Mouse (Mus musculus): ENCODE results near the gene Trhr2. TPM values are rescaled to one million over a fixed set of nuclear protein-coding genes. Genes with fewer than 3 reads are reported as not detected.

Gene Trhr2
- total RNA-seq, 1 experiment: not detected

- in situ Hi-C loops (cut with MboI; ENCODE audit: low sequenced_read_pairs in 2 of 2, unreplicated experiment in 2 of 2): no loop called here
- Histone ChIP-seq H3K27ac (ENCODE audit: insufficient read depth, low read depth, low read length, poor library complexity, severe bottlenecking) (no peak overlapping the region), H3K36me3 (ENCODE audit: control insufficient read depth, insufficient read depth, low read length, poor library complexity, severe bottlenecking) (no peaks in the 10 kb centered on the region), H3K4me1 (ENCODE audit: control insufficient read depth in 2 of 2, insufficient read depth in 2 of 2, low read length in 2 of 2, poor library complexity in 1 of 2) (peaks cover 0 to 6% of the 10 kb centered on the region in 2 experiments; a peak in 1 of 4 replicates), H3K9me3 (ENCODE audit: control insufficient read depth, insufficient read depth, low read depth, low read length) (no peaks in the 10 kb centered on the region), H3K9ac (ENCODE audit: insufficient read depth, low read depth, low read length, poor library complexity, severe bottlenecking) (no peak overlapping the region), H3K4me3 (ENCODE audit: insufficient read depth in 1 of 2, low read depth in 1 of 2, low read length in 2 of 2, poor library complexity in 1 of 2, severe bottlenecking in 1 of 2) (no peak overlapping the region)
- no peak for TF ChIP-seq MAFK (IDR thresholded peaks at IDR 0.05; ENCODE audit: insufficient read depth, low read depth, low read length)
- DNase-seq (ENCODE audit: low read depth, low spot score): no peak
Measured at GRCm38 (mm10) chr8:122359111-122359775, 1.3 kb downstream of the Trhr2 start.

- in situ Hi-C loops (cut with MboI; ENCODE audit: low sequenced_read_pairs in 2 of 2, unreplicated experiment in 2 of 2): no loop called here
- no peaks in the 10 kb centered on the region for H3K9me3 ChIP-seq (ENCODE audit: control insufficient read depth, insufficient read depth, low read depth, low read length)
- peaks cover 0 to 6% of the 10 kb centered on the region in 2 experiments; a peak in 1 of 4 replicates for H3K4me1 ChIP-seq (ENCODE audit: control insufficient read depth in 2 of 2, insufficient read depth in 2 of 2, low read length in 2 of 2, poor library complexity in 1 of 2)
- no peaks in the 10 kb centered on the region for H3K36me3 ChIP-seq (ENCODE audit: control insufficient read depth, insufficient read depth, low read length, poor library complexity, severe bottlenecking)
- DNase-seq (ENCODE audit: low read depth, low spot score): no peak
- no peak overlapping the region for H3K9ac ChIP-seq (ENCODE audit: insufficient read depth, low read depth, low read length, poor library complexity, severe bottlenecking)
- H3K4me3 ChIP-seq (ENCODE audit: insufficient read depth in 1 of 2, low read depth in 1 of 2, low read length in 2 of 2, poor library complexity in 1 of 2, severe bottlenecking in 1 of 2): no peak overlapping the region
- H3K27ac ChIP-seq (ENCODE audit: insufficient read depth, low read depth, low read length, poor library complexity, severe bottlenecking): no peak overlapping the region
- TF ChIP-seq HCFC1 (IDR thresholded peaks at IDR 0.05; ENCODE audit: borderline replicate concordance, insufficient read depth, low read length): no peak
- TF ChIP-seq CHD2 (IDR thresholded peaks at IDR 0.05; ENCODE audit: low read depth, low read length): no peak
- TF ChIP-seq MAFK (IDR thresholded peaks at IDR 0.05; ENCODE audit: insufficient read depth, low read depth, low read length): no peak
- TF ChIP-seq ZNF384 (IDR thresholded peaks at IDR 0.05; ENCODE audit: low read depth, low read length): no peak
- TF ChIP-seq ZC3H11A (IDR thresholded peaks at IDR 0.05; ENCODE audit: borderline replicate concordance, low read depth, low read length): no peak
Measured at GRCm38 (mm10) chr8:122357641-122358040, 2.9 kb downstream of the Trhr2 start.

GRCm38 (mm10) chr8:122357202-122357601, 3.3 kb downstream of the Trhr2 start:
- no peaks in the 10 kb centered on the region for H3K9me3 ChIP-seq (ENCODE audit: control insufficient read depth, insufficient read depth, low read depth, low read length)
- no peaks in the 10 kb centered on the region for H3K36me3 ChIP-seq (ENCODE audit: control insufficient read depth, insufficient read depth, low read length, poor library complexity, severe bottlenecking)
- no peak overlapping the region for H3K27ac ChIP-seq (ENCODE audit: insufficient read depth, low read depth, low read length, poor library complexity, severe bottlenecking)
- peaks cover 1 to 7% of the 10 kb centered on the region in 2 experiments; a peak in 1 of 4 replicates for H3K4me1 ChIP-seq (ENCODE audit: control insufficient read depth in 2 of 2, insufficient read depth in 2 of 2, low read length in 2 of 2, poor library complexity in 1 of 2)
- H3K9ac ChIP-seq (ENCODE audit: insufficient read depth, low read depth, low read length, poor library complexity, severe bottlenecking): no peak overlapping the region
- TF ChIP-seq MAFK (IDR thresholded peaks at IDR 0.05; ENCODE audit: insufficient read depth, low read depth, low read length) (no peak), CHD2 (IDR thresholded peaks at IDR 0.05; ENCODE audit: low read depth, low read length) (no peak), ZNF384 (IDR thresholded peaks at IDR 0.05; ENCODE audit: low read depth, low read length) (no peak), ZC3H11A (IDR thresholded peaks at IDR 0.05; ENCODE audit: borderline replicate concordance, low read depth, low read length) (no peak), HCFC1 (IDR thresholded peaks at IDR 0.05; ENCODE audit: borderline replicate concordance, insufficient read depth, low read length) (no peak)
- no peak for DNase-seq (ENCODE audit: low read depth, low spot score)
- H3K4me3 ChIP-seq (ENCODE audit: insufficient read depth in 1 of 2, low read depth in 1 of 2, low read length in 2 of 2, poor library complexity in 1 of 2, severe bottlenecking in 1 of 2): no peak overlapping the region
- in situ Hi-C loops (cut with MboI; ENCODE audit: low sequenced_read_pairs in 2 of 2, unreplicated experiment in 2 of 2): no loop called here

- Histone ChIP-seq H3K36me3 (ENCODE audit: control insufficient read depth, insufficient read depth, low read length, poor library complexity, severe bottlenecking) (no peaks in the 10 kb centered on the region), H3K4me1 (ENCODE audit: control insufficient read depth in 2 of 2, insufficient read depth in 2 of 2, low read length in 2 of 2, poor library complexity in 1 of 2) (peaks cover 3 to 18% of the 10 kb centered on the region in 2 experiments; a peak in 2 of 4 replicates), H3K27ac (ENCODE audit: insufficient read depth, low read depth, low read length, poor library complexity, severe bottlenecking) (no peak overlapping the region), H3K9me3 (ENCODE audit: control insufficient read depth, insufficient read depth, low read depth, low read length) (no peaks in the 10 kb centered on the region), H3K4me3 (ENCODE audit: insufficient read depth in 1 of 2, low read depth in 1 of 2, low read length in 2 of 2, poor library complexity in 1 of 2, severe bottlenecking in 1 of 2) (no peak overlapping the region), H3K9ac (ENCODE audit: insufficient read depth, low read depth, low read length, poor library complexity, severe bottlenecking) (no peak overlapping the region)
- in situ Hi-C loops (cut with MboI; ENCODE audit: low sequenced_read_pairs in 2 of 2, unreplicated experiment in 2 of 2): no loop called here
- no peak for TF ChIP-seq ZNF384 (IDR thresholded peaks at IDR 0.05; ENCODE audit: low read depth, low read length)
- no peak for TF ChIP-seq ZC3H11A (IDR thresholded peaks at IDR 0.05; ENCODE audit: borderline replicate concordance, low read depth, low read length)
- TF ChIP-seq HCFC1 (IDR thresholded peaks at IDR 0.05; ENCODE audit: borderline replicate concordance, insufficient read depth, low read length): no peak
- TF ChIP-seq MAFK (IDR thresholded peaks at IDR 0.05; ENCODE audit: insufficient read depth, low read depth, low read length): no peak
- TF ChIP-seq CHD2 (IDR thresholded peaks at IDR 0.05; ENCODE audit: low read depth, low read length): no peak
- no peak for DNase-seq (ENCODE audit: low read depth, low spot score)
Measured at GRCm38 (mm10) chr8:122355642-122356606, 4.6 kb downstream of the Trhr2 start.

Measured in ES-E14 (cell line).